19 mouse cellular contexts compared by ENCODE assay signal in genomic region chr15:25712877-25713276, GRCm38 (mm10).
DNase-seq lines count a peak whose midpoint lies in the region; ATAC-seq and TF ChIP-seq lines count a peak whose summit lies in the region.
"Had no signal": no experiment of that assay in that cellular context is flagged by ENCODE, and none has a peak within 500 bp of the region (broad histone marks: within the 10 kb centered on the region; RNA-seq: fewer than 3 reads in every experiment).

No protein-coding gene starts in this region.

- TF ChIP-seq CTCF in layer of hippocampus, adult 2 months (conservative IDR thresholded peaks at IDR 0.05), result no peak

- H3K9me3 ChIP-seq in midbrain, embryonic 13.5 days, result no peaks in the 10 kb centered on the region
- H3K9me3 ChIP-seq in midbrain, embryonic 11.5 days (ENCODE audit: control insufficient read depth, low read length), result no peaks in the 10 kb centered on the region
- H3K9me3 ChIP-seq in hindbrain, embryonic 16.5 days (ENCODE audit: control insufficient read depth, low read length), result no peaks in the 10 kb centered on the region
- H3K9me3 ChIP-seq: embryonic facial prominence, embryonic 15.5 days; hindbrain, embryonic 12.5 days; hindbrain, embryonic 15.5 days had no signal

- H3K4me1 ChIP-seq in midbrain, embryonic 13.5 days (replicated peaks), result peaks cover 29% of the 10 kb centered on the region
- H3K4me1 ChIP-seq in midbrain, embryonic 11.5 days (ENCODE audit: control insufficient read depth, insufficient read depth, low read length), result peaks cover 8% of the 10 kb centered on the region
- H3K4me1 ChIP-seq in hindbrain, embryonic 16.5 days (ENCODE audit: control insufficient read depth, insufficient read depth, low read depth, low read length), result peaks cover 19% of the 10 kb centered on the region

- no peaks in the 10 kb centered on the region for H3K27me3 ChIP-seq in midbrain, embryonic 13.5 days
- no peaks in the 10 kb centered on the region for H3K27me3 ChIP-seq in midbrain, embryonic 11.5 days (ENCODE audit: control insufficient read depth, insufficient read depth, low read length)
- no peaks in the 10 kb centered on the region for H3K27me3 ChIP-seq in hindbrain, embryonic 16.5 days (replicated peaks; ENCODE audit: control insufficient read depth, insufficient read depth, low read length)
- H3K27me3 ChIP-seq: embryonic facial prominence, embryonic 12.5 days; embryonic facial prominence, embryonic 15.5 days; hindbrain, embryonic 12.5 days; hindbrain, embryonic 15.5 days had no signal

- H3K27ac ChIP-seq in layer of hippocampus, adult 2 months, result peak overlapping the region; percentile 82; the same call in 1 of the 2 replicates
- H3K27ac ChIP-seq in midbrain, embryonic 13.5 days, result no peak overlapping the region
- no peak overlapping the region for H3K27ac ChIP-seq in midbrain, embryonic 11.5 days (ENCODE audit: low read depth, low read length)
- no peak overlapping the region for H3K27ac ChIP-seq in hindbrain, embryonic 16.5 days (ENCODE audit: low read depth, low read length)
- H3K27ac ChIP-seq: embryonic facial prominence, embryonic 12.5 days; embryonic facial prominence, embryonic 15.5 days; gastrocnemius, adult 2 months; hindbrain, embryonic 12.5 days had no signal

- no peak overlapping the region for H3K4me2 ChIP-seq in midbrain, embryonic 13.5 days (replicated peaks)
- H3K4me2 ChIP-seq in midbrain, embryonic 11.5 days, result no peak overlapping the region
- H3K4me2 ChIP-seq in hindbrain, embryonic 16.5 days (ENCODE audit: low read length), result no peak overlapping the region
- H3K4me2 ChIP-seq: embryonic facial prominence, embryonic 12.5 days; embryonic facial prominence, embryonic 15.5 days; heart, embryonic 11.5 days had no signal

- no peaks in the 10 kb centered on the region for H3K36me3 ChIP-seq in midbrain, embryonic 13.5 days
- no peaks in the 10 kb centered on the region for H3K36me3 ChIP-seq in midbrain, embryonic 11.5 days (ENCODE audit: control insufficient read depth, insufficient read depth, low read length)
- H3K36me3 ChIP-seq in hindbrain, embryonic 16.5 days (ENCODE audit: control insufficient read depth, insufficient read depth, low read length), result no peaks in the 10 kb centered on the region
- H3K36me3 ChIP-seq: embryonic facial prominence, embryonic 15.5 days; hindbrain, embryonic 12.5 days; hindbrain, embryonic 15.5 days had no signal

- no peak overlapping the region for H3K4me3 ChIP-seq in layer of hippocampus, adult 2 months
- no peak overlapping the region for H3K4me3 ChIP-seq in midbrain, embryonic 13.5 days (replicated peaks)
- H3K4me3 ChIP-seq in midbrain, embryonic 11.5 days (ENCODE audit: low read depth, low read length), result no peak overlapping the region
- H3K4me3 ChIP-seq in hindbrain, embryonic 16.5 days (ENCODE audit: low read length), result no peak overlapping the region
- H3K4me3 ChIP-seq: embryonic facial prominence, embryonic 12.5 days; embryonic facial prominence, embryonic 15.5 days had no signal

- peak; percentile 44 for DNase-seq in cerebellum, adult 9-11 months
- no peak for DNase-seq in cerebellum, postnatal 36 days
- DNase-seq in layer of hippocampus, adult 2 months (ENCODE audit: low spot score in 2 of 2), result no peak
- no peak for DNase-seq in layer of hippocampus, postnatal 25 days (ENCODE audit: extremely low spot score in 1 of 2, low spot score in 1 of 2)
- no peak for DNase-seq in midbrain, embryonic 11.5 days (ENCODE audit: low spot score, missing footprints)
- DNase-seq: adrenal gland, adult 2 months; adrenal gland, postnatal 14 days; forebrain, postnatal 0 days; gastrocnemius, adult 2 months; gastrocnemius, postnatal 14 days; heart, adult 11 months had no signal

- no peak overlapping the region for H3K9ac ChIP-seq in midbrain, embryonic 13.5 days (replicated peaks)
- no peak overlapping the region for H3K9ac ChIP-seq in midbrain, embryonic 11.5 days (ENCODE audit: low read length)
- no peak overlapping the region for H3K9ac ChIP-seq in hindbrain, embryonic 16.5 days (ENCODE audit: low read depth, low read length)
- H3K9ac ChIP-seq: embryonic facial prominence, embryonic 12.5 days; embryonic facial prominence, embryonic 15.5 days; hindbrain, embryonic 12.5 days had no signal

- ATAC-seq in midbrain, embryonic 13.5 days, result peak; percentile 5; the same call in 1 of the 2 replicates
- no peak for ATAC-seq in midbrain, embryonic 11.5 days (ENCODE audit: low FRiP score)
- ATAC-seq in hindbrain, embryonic 16.5 days, result no peak
- ATAC-seq: CD4-positive, CD25-positive, alpha-beta regulatory T cell, adult 4 months had no signal

- 59% methylated on average over 4 of the region's 4 CpGs for WGBS in midbrain, embryonic 13.5 days
- WGBS in midbrain, embryonic 11.5 days, result 55% methylated on average over 4 of the region's 4 CpGs
- 44% methylated on average over 4 of the region's 4 CpGs for WGBS in hindbrain, embryonic 16.5 days
